Mouse (Mus musculus) urinary bladder, postnatal 14 days (tissue): ENCODE results near the gene Gm38431.

Experiments
- DNase-seq: peaks from one replicate; pipeline ENCODE4 v3.0.0; 2021; ENCODE audit warnings: low spot score

Gm38431 gene

GRCm38 (mm10) chr9:21091707-21092320, at the start of gene Gm38431, which contains the start of gene Raver1:
TSS of gene Gm38431 (minus strand) at chr9:21091997.
TSS of gene Raver1 (minus strand) at chr9:21092008.
- peak; percentile 98 for DNase-seq

- no peak for DNase-seq
Observed at GRCm38 (mm10) chr9:21138386-21138785, 46.6 kb upstream of the Gm38431 start.

- peak; percentile 70 for DNase-seq
Observed at GRCm38 (mm10) chr9:21137229-21137628, 45.4 kb upstream of the Gm38431 start.

DNA sequence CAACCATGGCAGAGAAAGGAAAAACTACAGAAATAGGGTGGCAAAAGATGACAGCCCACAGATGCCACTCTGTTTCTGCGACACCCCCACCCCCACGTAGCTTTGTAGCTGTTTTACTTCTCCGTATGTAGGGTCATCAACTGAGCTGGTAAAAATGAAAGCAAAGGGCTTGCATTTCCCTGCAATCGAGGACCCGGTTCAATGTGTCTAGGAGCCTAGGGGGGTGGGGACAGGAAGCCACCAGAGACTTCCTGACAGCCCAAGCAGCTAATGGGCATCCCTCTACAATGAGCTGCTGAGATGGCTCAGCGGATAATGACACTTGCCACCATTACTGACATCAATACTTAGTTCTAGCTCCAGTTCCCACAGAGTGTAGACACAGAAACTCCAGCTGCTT, 44.6 kb upstream of the Gm38431 start:
- no peak for DNase-seq

- DNase-seq, result no peak
Observed at GRCm38 (mm10) chr9:21135941-21136381, 44.2 kb upstream of the Gm38431 start.

GRCm38 (mm10) chr9:21135329-21135890, 43.6 kb upstream of the Gm38431 start:
- no peak for DNase-seq

GRCm38 (mm10) chr9:21134595-21135328, 43.0 kb upstream of the Gm38431 start:
- peak; percentile 31 for DNase-seq

DNA sequence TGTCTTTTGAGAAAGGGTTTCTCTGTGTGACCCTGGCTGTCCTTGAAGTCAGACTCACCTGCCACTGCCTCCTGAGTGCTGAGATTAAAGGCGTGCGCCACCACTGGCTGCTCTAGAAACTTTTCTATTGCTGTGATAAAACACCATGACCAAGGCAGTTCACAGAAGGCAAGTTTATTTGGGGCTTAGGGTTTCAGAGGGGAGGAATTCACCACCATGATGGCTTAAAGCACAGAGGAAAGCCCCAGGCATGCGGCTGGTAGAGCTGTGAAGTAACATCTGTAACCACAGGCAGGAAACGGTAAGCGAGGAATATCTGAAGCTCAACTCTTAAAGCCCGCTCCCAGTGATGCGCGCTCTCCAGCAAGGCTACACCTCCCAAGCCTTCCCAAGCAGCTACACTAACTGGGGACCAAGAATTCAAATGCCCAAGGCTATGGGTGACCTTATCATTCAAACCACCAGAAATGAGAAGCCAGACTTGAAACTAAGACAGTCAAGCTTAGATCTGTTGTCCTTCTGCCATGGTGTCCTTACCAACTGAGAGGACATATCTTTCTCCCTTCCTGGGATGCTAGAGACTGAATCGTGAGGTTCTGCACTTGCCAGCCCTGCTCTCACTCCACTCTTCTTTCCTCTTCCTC, 41.4 kb upstream of the Gm38431 start:
- no peak for DNase-seq

DNA sequence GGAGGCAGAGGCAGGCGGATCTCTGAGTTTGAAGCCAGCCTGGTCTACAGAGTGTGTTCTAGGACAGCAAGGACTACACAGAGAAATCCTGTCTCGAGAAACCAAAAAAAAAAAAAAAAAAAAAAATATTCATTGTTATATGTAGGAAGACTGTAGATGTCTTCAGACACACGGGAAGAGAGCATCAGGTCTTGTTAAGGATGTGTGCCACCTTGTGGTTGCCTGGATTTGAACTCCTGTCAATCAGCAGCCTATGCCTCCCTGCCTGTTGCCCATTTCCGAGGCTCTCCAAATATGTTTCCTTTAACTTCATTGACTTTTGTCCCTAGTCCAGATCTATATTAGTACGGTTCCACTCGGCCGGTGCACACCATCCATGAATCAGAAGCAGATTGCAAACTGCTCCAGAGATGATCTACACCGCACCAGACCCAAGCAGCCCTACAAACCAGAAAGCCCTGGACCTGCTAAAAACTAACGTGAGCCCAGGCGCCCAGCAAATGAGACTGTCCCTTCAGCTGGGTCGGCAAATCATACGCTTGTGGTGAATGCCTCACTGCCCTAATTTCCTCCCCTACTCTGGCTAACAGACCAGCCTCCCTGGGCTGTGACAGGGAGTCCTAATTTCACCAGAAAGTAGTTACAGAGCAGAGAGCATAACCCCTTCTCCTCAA, 40.4 kb upstream of the Gm38431 start:
- DNase-seq, result no peak

DNA sequence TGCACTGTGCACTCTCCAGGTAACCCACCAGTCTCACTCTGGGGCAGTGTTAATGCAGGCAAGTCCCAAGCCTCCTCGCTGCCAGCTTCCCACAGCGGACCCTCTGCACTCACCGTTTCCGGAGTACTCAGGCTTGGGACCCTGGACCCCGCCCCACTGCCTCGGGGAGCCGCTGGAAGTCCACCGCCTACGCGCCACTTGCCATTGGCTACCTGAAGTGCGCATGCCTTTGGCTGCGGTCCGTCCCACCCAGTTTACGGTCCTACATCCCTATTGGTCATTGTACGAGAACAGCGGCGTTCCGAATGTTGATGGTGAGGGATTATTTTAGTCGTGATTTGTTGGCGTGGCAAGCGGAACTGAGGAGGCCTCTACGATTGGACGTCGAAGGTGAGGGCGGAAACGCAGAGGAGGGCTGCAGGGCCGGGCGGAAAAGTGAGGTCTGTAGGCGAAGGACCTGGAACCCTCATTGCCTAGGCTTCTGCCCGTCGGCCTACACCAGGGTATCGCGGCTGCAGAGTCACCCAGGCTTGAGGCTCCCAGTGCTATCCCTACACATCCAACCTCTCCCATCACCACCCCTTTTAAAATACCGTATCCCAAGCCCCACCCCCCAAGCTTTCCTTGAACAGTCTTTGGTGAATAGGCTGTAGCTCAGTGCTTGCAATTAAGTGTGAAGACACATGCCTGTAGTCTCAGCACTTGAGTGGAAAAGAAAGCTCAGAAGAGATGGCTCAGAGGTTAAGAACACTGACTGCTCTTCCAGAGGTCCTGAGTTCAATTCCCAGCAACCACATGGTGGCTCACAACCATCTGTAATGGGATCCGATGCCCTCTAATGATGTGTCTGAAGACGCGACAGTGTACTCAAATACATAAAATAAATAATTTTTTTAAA, 39.5 kb upstream of the Gm38431 start, which contains the start of gene Tyk2:
Gene Tyk2 (minus strand): TSS at position 185 of the 898 bp plus-strand sequence.
- peak; percentile 93 for DNase-seq

GRCm38 (mm10) chr9:21126259-21126627, 34.4 kb upstream of the Gm38431 start:
- DNase-seq, result no peak

- no peak for DNase-seq
Observed at GRCm38 (mm10) chr9:21125502-21126258, 33.9 kb upstream of the Gm38431 start.

DNA sequence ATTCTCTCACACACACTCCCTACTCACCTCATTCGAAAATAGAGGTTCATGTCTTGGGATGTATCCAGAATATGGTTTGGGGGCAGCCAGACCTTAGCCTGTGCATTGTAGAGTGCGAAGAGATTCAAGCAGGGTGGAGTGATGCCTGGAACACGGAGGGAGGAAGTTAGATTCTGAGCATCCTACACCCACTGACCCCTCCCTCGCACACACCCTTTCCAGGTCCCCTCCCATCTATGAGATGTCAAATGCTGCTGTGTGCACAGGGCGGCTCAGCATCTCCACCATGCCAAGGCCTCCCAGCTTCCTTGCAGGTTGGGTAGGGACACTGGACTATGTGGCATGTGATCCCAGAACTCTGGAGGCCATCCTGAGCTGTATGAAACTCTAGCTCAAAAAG, 33.0 kb upstream of the Gm38431 start:
- DNase-seq, result no peak

DNA sequence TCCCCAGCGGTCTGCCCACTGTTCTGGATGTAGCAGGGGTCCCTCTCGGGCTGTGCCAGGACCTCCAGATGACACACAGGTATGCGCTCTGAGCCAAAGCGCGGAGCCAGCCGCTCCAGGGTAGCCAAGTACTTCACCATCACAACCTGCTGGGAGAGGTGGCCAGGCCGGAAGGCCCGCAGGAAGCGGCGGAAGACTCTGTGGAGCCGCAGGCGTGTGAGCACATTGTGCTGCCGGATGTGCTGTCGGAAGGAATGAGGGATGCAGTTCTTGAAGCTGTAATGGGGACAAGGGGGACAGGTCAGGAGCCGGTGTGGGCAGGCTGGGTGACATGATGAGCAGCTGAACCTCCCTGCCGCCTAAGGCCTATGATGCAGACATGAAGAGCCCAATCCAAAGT, 29.7 kb upstream of the Gm38431 start:
- no peak for DNase-seq

DNA sequence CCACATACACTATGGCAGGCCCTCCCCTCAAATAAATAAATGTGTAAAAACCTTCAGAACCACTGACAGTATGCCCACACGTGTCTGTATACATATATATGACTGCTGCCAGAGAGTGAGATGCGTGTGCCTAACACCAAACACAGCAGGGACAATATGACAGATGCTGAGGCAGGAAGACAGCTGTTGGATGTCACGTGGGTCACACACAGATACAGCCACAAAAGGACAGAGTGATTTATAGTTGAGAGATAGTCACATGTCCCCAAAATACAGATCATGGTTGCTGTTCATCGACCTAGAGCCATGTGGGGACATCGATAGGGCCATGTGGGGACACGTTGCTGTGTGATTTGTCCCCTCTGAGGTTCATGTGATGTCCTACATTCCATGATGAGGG, 25.3 kb upstream of the Gm38431 start:
- DNase-seq, result no peak

- DNase-seq, result no peak
Observed at GRCm38 (mm10) chr9:21115105-21115504, 23.3 kb upstream of the Gm38431 start.

GRCm38 (mm10) chr9:21114190-21114589, 22.4 kb upstream of the Gm38431 start:
- DNase-seq, result no peak

DNA sequence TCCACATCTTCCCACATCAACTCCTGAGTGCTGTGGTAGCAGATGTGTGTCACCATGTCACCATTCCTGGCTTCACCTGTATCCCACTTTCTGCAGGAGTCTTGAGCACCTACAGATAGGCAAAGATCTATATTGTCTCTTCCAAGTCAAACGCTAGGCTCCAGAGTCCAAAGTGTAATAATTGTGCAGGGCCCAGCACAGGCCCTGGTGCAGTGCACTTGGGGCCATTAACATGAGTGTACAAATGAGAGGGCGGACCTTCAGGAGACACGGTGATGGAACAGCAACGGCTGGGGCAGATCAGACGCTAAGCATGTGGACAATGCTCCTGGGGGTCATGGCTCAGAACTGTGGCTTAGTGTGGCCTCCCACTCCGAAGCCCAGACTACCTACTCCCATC, 22.0 kb upstream of the Gm38431 start:
- no peak for DNase-seq

DNA sequence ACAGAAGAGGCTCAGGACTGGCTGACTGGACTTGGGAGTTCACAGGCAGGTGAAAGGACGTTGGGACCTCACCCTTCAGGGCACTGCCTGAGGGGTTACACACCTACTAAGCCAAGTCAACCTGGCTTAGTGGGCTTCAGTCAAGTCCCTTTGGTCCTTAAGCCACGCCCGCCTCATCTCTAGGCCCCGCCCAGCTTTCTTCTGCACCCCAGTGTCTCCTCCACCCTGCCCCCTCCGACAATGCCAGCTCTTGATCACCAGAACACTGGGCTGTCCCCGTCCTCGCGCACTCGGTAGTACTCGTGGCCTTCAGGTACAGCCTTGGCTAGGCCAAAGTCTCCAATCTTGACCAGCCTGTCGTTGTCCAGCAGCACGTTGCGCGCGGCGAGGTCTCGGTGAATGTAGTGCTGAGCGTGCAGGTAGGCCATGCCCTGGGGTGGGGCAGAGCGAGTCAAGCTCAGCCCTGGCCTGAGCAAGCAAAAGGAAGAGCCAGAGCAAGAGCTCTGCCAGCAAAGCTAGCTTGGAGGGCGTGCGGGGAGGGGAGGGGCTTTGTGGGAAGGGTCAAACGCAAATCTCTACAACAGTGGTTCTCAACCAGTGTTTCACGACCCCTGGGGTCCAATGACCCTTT, 15.9 kb upstream of the Gm38431 start:
- no peak for DNase-seq
